Mouse (Mus musculus): ENCODE results near the gene Kpna1.
"Not testable (repeated sequence)": the region's sequence is repeated elsewhere in the genome, so short reads cannot be mapped to it uniquely, and the experiment has no call there.

Gene Kpna1

GRCm38 (mm10) chr16:35992391-35992790 lies 13.8 kb downstream of the Kpna1 start:
- DNase-seq (ENCODE audit: inconsistent ontology term), result no peak

DNA sequence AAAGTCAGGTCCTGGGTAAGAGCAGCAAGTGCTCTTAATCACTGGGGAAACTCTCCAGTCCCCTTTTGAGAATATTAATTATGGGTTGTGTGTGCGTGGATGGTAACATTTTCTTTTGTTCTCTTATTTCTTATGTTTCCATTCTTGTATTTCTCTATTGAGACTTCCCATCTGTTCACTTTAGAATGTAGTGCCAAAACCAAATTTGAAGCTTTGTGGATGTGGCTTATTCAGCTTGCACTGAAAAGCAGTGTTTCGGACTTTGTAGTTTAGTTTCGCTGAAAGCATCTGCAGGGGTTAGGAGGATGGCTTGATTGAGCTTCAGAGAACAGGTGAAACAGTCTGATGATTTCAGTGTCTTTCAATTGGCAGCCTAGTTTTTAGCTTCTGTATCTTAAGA lies 14.8 kb downstream of the Kpna1 start:
- no peak for DNase-seq (ENCODE audit: inconsistent ontology term)

DNA sequence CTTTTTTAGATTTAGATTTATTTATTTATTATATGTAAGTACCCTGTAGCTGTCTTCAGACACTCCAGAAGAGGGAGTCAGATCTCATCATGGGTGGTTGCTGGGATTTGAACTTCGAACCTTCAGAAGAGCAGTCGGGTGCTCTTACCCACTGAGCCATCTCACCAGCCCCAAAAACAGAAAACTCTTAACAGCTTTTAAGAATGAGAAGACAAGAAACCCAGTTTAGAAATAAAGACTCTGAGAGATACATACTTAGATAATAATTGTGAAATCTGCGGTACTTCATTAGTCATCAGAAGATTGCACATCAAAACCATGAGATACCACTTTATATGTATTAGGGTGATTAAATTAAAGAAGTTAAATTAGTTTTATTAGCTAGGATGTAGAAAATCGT lies 20.3 kb downstream of the Kpna1 start:
- DNase-seq (ENCODE audit: inconsistent ontology term), result not testable (repeated sequence)

- no peak for DNase-seq (ENCODE audit: inconsistent ontology term)
Measured at GRCm38 (mm10) chr16:36008396-36008795, 29.8 kb downstream of the Kpna1 start.

DNA sequence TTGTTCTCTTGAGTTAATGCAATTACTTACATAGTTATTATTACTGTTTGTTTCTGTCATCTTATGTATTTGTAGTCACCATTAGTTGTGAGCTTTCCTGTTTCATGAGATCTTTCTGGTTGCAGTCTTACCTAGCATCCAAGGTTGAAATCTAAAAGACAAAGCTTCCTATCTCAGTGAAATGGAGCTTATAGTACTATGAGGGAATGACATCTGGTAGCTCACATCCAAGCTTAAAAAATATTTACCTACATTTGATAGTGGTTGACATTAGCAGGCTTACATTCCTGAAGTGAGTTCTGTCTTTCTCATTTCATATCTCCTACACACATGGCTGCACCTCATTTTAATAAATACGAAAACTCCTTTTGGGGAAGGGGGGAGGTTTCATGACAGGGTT lies 37.8 kb downstream of the Kpna1 start:
- DNase-seq (ENCODE audit: inconsistent ontology term), result no peak

- DNase-seq (ENCODE audit: inconsistent ontology term), result not testable (repeated sequence)
Measured at GRCm38 (mm10) chr16:36028120-36028519, 49.6 kb downstream of the Kpna1 start.

DNA sequence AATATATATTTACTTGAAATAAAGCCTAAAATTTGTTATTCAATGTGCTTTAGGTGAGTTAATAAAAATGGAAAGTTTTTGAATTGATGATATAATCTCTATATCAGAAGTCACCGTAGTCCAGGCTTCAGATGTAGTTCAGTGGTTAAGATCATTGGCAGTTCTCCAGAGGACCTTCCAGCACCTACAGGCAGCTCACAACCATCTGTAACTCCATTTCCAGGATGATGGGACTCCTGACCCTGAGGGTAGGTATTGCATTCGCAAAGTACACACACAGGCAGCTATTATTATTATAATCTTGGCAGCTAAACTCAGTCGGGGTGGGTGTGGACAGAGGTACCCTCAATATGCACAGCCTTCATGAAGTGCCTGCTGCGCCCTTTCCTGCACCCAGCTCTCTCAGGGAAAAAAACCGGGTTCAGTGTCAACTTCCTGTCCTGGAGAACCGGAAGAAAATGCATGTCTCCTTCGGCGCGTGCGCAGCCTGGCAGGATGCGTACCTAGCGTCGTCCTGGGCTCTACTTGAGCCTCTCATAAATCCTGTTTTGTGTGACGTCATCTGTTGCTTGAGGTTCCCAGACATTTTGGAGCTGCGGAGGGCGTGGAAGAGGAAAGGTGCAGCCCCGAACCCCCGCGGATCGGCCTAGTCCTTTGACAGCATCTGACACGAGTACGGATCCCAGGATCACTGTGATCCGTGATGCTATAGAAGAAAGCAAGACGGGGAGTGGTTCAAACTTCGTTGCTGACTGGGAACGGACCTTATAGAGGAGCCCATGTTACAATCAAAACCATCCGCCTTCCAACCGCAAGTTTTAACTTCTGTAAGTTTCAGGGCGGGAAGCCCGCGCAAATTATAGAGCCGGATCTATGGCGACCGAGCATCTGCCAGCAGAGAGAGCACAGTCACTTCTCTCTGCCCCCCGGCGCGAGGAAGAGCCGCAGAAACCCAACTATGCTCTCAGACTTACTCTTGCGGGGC lies 62.4 kb downstream of the Kpna1 start, which contains the start of gene Wdr5b:
Wdr5b (plus strand) TSS at position 551 of the 985 bp plus-strand sequence.
- peak; percentile 94 for DNase-seq (ENCODE audit: inconsistent ontology term)

DNA sequence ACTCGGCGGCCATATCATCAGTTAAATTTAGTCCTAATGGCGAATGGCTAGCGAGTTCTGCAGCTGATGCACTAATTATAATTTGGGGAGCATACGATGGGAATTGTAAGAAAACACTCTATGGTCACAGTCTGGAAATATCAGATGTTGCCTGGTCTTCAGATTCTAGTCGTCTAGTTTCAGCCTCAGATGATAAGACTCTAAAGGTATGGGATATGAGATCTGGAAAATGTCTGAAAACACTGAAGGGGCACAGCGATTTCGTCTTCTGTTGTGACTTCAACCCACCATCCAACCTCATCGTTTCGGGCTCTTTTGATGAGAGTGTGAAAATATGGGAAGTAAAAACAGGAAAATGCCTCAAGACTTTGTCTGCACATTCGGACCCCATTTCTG lies 63.1 kb downstream of the Kpna1 start:
- DNase-seq (ENCODE audit: inconsistent ontology term), result no peak

DNA sequence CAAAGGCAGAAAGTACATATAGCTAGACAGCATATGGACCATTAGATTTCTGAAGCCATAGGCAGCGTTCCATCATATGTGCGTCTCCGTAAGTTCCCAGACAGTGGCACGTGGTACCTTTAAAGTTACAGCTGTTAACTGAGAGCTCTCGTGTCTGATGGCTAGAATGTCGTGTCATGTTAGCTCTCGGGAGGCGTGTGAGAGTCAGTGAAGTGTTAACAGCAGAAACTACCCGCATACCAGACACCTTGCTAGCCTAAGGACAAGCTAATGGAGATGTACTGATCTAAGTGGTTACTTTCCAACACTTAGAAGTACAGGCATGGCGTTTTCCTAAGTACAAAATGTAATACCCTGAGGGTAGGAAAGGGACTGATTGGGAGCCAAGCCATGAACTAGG lies 64.5 kb downstream of the Kpna1 start:
- DNase-seq (ENCODE audit: inconsistent ontology term), result no peak

DNA sequence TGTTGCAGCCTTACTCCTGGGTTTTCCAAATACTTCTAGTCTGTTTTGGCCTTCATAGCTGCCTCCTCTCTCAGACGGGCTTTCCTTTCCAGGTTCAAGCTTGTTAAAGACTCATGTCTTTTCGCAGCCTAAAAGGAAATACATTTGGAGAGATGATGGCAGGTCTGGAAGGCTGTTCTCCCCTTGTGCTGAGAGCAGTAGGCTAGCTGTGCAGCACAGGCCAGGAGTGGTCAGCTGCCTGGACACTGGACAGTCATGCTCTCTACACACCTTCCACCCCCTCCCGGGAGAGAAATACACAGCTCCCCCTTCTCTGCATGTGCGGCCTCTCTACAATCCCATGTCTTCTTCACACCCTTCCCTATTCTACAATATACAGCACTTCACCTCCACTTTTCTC lies 65.4 kb downstream of the Kpna1 start:
- DNase-seq (ENCODE audit: inconsistent ontology term), result no peak

- no peak for DNase-seq (ENCODE audit: inconsistent ontology term)
Measured at GRCm38 (mm10) chr16:36047538-36047937, 69.0 kb downstream of the Kpna1 start.

- no peak for DNase-seq (ENCODE audit: inconsistent ontology term)
Measured at GRCm38 (mm10) chr16:36051491-36051890, 72.9 kb downstream of the Kpna1 start.

DNA sequence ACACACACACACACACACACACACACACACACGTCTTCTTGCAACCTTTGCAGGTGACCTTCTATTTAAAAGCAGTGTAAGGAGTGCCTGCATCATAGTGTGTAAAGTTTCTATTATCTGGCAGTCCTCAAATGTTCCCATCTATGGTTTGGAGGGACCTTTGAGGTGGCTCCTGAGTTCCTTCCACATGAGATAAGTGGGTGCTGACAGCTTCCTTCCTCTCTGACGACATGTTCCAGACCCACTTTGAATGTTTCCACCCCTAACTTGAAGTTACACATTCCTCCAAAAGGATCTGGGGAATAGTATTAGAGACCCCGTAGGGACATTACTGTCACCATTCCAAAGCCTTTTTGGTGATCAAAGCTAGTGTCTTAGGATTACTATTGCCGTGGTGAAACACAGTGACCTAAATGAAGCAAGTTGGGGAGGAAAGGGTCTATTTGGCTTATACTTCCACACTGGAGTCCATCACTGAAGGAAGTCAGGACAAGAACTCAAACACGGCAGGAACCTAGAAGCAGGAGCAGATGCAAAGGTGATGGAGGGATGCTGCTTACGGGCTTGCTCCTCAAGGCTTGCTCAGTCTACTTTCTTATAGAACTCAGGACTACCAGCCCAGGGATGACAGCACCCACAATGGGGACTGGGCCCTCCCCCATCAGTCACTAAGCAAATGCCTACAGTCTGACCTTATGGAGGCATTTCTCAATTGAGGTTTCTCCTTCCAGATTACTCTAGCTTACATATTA lies 75.2 kb downstream of the Kpna1 start:
- DNase-seq (ENCODE audit: inconsistent ontology term), result no peak

- no peak for DNase-seq (ENCODE audit: inconsistent ontology term)
Measured at GRCm38 (mm10) chr16:36054920-36055319, 76.4 kb downstream of the Kpna1 start.

GRCm38 (mm10) chr16:36056416-36056815 lies 77.9 kb downstream of the Kpna1 start:
- DNase-seq (ENCODE audit: inconsistent ontology term), result no peak

GRCm38 (mm10) chr16:36057933-36058475 lies 79.5 kb downstream of the Kpna1 start:
- no peak for DNase-seq (ENCODE audit: inconsistent ontology term)

GRCm38 (mm10) chr16:36062534-36062933 lies 84.0 kb downstream of the Kpna1 start:
- DNase-seq (ENCODE audit: inconsistent ontology term), result not testable (repeated sequence)

DNA sequence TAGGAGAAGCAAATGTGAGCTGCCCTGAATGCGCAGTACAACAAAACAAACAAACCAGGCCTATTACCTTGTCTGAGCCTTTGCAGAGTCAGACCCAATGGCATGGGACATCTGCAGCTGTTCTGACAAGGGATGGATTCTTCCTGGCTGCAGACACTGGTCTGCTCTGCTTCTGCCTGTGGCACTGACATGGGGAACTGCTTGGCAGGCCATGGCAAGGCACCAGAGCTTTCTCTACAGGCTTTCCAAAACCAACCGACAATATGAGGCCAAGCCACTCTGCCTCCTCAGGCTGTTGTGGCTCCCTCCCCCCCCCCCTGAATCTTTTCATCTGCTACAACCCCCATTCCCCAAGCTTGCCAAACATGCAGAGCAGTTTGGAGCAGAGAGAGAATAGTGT lies 84.8 kb downstream of the Kpna1 start:
- peak; percentile 52 for DNase-seq (ENCODE audit: inconsistent ontology term)

DNA sequence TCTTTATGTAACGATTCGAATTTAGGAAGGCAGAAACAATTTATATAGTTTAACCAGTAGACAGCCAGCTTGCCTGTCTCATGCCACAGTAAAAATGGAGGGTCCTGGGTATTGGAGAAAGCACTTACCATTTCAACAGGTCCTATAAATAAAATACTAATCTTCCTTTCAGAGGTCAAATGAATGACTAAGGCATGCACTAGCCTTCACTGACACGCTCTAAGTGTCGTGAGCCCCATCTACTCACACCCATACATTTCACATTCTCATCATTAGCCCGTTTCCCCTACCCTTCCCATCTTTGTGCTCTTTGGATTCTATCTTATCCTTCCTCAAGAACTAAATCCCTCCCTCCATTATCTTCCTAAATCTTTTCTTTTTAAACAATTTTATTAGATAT lies 86.4 kb downstream of the Kpna1 start:
- DNase-seq (ENCODE audit: inconsistent ontology term), result no peak

GRCm38 (mm10) chr16:36067694-36068093 lies 89.1 kb downstream of the Kpna1 start:
- no peak for DNase-seq (ENCODE audit: inconsistent ontology term)

GRCm38 (mm10) chr16:36068356-36068755 lies 89.8 kb downstream of the Kpna1 start:
- no peak for DNase-seq (ENCODE audit: inconsistent ontology term)

- peak; percentile 12 for DNase-seq (ENCODE audit: inconsistent ontology term)
Measured at GRCm38 (mm10) chr16:36069819-36070575, 91.4 kb downstream of the Kpna1 start.
